Mouse (Mus musculus) CH12.LX (cell line): ENCODE measurements around the gene Atp9a. TPM values are rescaled to one million over a fixed set of nuclear protein-coding genes. Genes with fewer than 3 reads are reported as not detected.

Experiments
- DNase-seq: peaks from one replicate; pipeline ENCODE4 v3.0.0-alpha.2; 2013; ENCODE audit errors: extremely low read depth
- H3K27ac ChIP-seq: 2 replicates; pipeline ENCODE4 v1.5.1; 2012; ENCODE audit warnings: low read depth, mild to moderate bottlenecking, control low read depth, moderate library complexity; ENCODE audit not compliant: insufficient read depth
- H3K27me3 ChIP-seq: replicated peaks from 2 replicates; pipeline ENCODE3; 2012; ENCODE audit warnings: inconsistent platforms
- H3K36me3 ChIP-seq, 2 experiments: replicated peaks in 1 of 2; 2 replicates each; pipeline versions ENCODE3 to v1.6.1; 2012; ENCODE audit warnings: inconsistent platforms in 1 of 2, low read length in 1 of 2, mild to moderate bottlenecking in 1 of 2, mixed read lengths in 1 of 2, moderate library complexity in 1 of 2; ENCODE audit not compliant: control insufficient read depth in 1 of 2, insufficient read depth in 1 of 2
- H3K4me1 ChIP-seq, 2 experiments: 2 replicates each; pipeline ENCODE4 v1.6.1; 2012; ENCODE audit warnings: inconsistent platforms in 1 of 2, moderate library complexity in 1 of 2; ENCODE audit not compliant: insufficient read depth in 2 of 2, control insufficient read depth in 1 of 2
- H3K4me2 ChIP-seq: 2 replicates; pipeline ENCODE4 v1.6.1; 2012; ENCODE audit warnings: low read depth, mild to moderate bottlenecking, control low read depth; ENCODE audit not compliant: poor library complexity, insufficient read depth, severe bottlenecking
- H3K4me3 ChIP-seq, 3 experiments: fragments of 150-350 bp in 1 of 3; sonication (generic) in 1 of 3; replicated peaks in 1 of 3; 2 replicates each; pipeline versions ENCODE3 to v1.5.1; 2011 to 2012; ENCODE audit warnings: low read depth in 2 of 3, low read length in 2 of 3, mild to moderate bottlenecking in 2 of 3, moderate library complexity in 2 of 3, control low read depth in 1 of 3, improper control_type of control experiment in 1 of 3, inconsistent platforms in 1 of 3, mixed read lengths in 1 of 3; ENCODE audit not compliant: poor library complexity in 1 of 3
- H3K79me2 ChIP-seq: replicated peaks from 2 replicates; pipeline ENCODE4 v1.6.1; 2012; ENCODE audit warnings: mild to moderate bottlenecking, moderate library complexity; ENCODE audit not compliant: control insufficient read depth, poor library complexity, insufficient read depth, severe bottlenecking; ENCODE audit errors: extremely low read depth
- H3K9ac ChIP-seq: 2 replicates; pipeline ENCODE4 v1.6.1; 2012; ENCODE audit warnings: low read depth, mild to moderate bottlenecking, control low read depth, moderate library complexity; ENCODE audit not compliant: insufficient read depth
- H3K9me3 ChIP-seq: replicated peaks from 2 replicates; pipeline ENCODE3; 2012; ENCODE audit warnings: low read length, inconsistent platforms, mixed read lengths
- BHLHE40 ChIP-seq: IDR thresholded peaks from 2 replicates; pipeline ENCODE4 v1.6.1; 2011; ENCODE audit warnings: mild to moderate bottlenecking, low read depth, low read length, improper control_type of control experiment
- CHD2 ChIP-seq: IDR thresholded peaks from 2 replicates; pipeline ENCODE4 v1.6.1; 2011; ENCODE audit warnings: low read length, improper control_type of control experiment
- CTCF ChIP-seq, 2 experiments: IDR thresholded peaks in 1 of 2; conservative IDR thresholded peaks in 1 of 2; 2 replicates each; pipeline ENCODE4 v1.5.1; 2011 to 2012; ENCODE audit warnings: low read depth in 2 of 2, low read length in 2 of 2, improper control_type of control experiment in 1 of 2, inconsistent platforms in 1 of 2, mild to moderate bottlenecking in 1 of 2, moderate library complexity in 1 of 2
- ELF1 ChIP-seq: IDR thresholded peaks from 2 replicates; pipeline ENCODE4 v1.6.1; 2014; ENCODE audit warnings: low read depth, mild to moderate bottlenecking, inconsistent platforms, low read length, improper control_type of control experiment
- EP300 ChIP-seq: IDR thresholded peaks from 2 replicates; pipeline ENCODE4 v1.6.1; 2011; ENCODE audit warnings: low read length, improper control_type of control experiment
- GABPA ChIP-seq: IDR thresholded peaks from 2 replicates; pipeline ENCODE4 v1.6.1; 2012; ENCODE audit warnings: low read depth, low read length, improper control_type of control experiment, inconsistent platforms; ENCODE audit not compliant: insufficient replicate concordance
- JUN ChIP-seq: IDR thresholded peaks from 2 replicates; pipeline ENCODE4 v1.6.1; 2011; ENCODE audit warnings: low read depth, mild to moderate bottlenecking, low read length, improper control_type of control experiment, moderate library complexity; ENCODE audit not compliant: insufficient read depth
- KAT2A ChIP-seq: IDR thresholded peaks from 2 replicates; pipeline ENCODE4 v1.6.1; 2012; ENCODE audit warnings: low read length, improper control_type of control experiment, inconsistent platforms; ENCODE audit not compliant: insufficient replicate concordance
- MAFK ChIP-seq: IDR thresholded peaks from 2 replicates; pipeline ENCODE4 v1.6.1; 2011; ENCODE audit warnings: low read length, improper control_type of control experiment; ENCODE audit not compliant: insufficient replicate concordance
- MEF2A ChIP-seq: IDR thresholded peaks from 2 replicates; pipeline ENCODE4 v1.6.1; 2014; ENCODE audit warnings: low read depth, mild to moderate bottlenecking, inconsistent platforms, low read length, improper control_type of control experiment, borderline replicate concordance
- MXI1 ChIP-seq: IDR thresholded peaks from 2 replicates; pipeline ENCODE4 v1.6.1; 2011; ENCODE audit warnings: mild to moderate bottlenecking, low read depth, low read length, improper control_type of control experiment
- MYC ChIP-seq: IDR thresholded peaks from 2 replicates; pipeline ENCODE4 v1.6.1; 2011; ENCODE audit warnings: low read depth, mild to moderate bottlenecking, improper control_type of control experiment, low read length
- POLR2AphosphoS2 ChIP-seq: IDR thresholded peaks from 2 replicates; pipeline ENCODE4 v1.6.1; 2011; ENCODE audit warnings: low read depth, low read length, improper control_type of control experiment
- RAD21 ChIP-seq: IDR thresholded peaks from 2 replicates; pipeline ENCODE4 v1.6.1; 2011; ENCODE audit warnings: low read depth, mild to moderate bottlenecking, low read length, improper control_type of control experiment, moderate library complexity
- RCOR1 ChIP-seq: conservative IDR thresholded peaks from 2 replicates; pipeline ENCODE4 v1.6.1; 2012; ENCODE audit warnings: low read depth, mild to moderate bottlenecking, inconsistent platforms, low read length, improper control_type of control experiment
- SIN3A ChIP-seq: IDR thresholded peaks from 2 replicates; pipeline ENCODE4 v1.6.1; 2012; ENCODE audit warnings: low read length, improper control_type of control experiment, inconsistent platforms
- USF1 ChIP-seq: IDR thresholded peaks from 2 replicates; pipeline ENCODE4 v1.6.1; 2014; ENCODE audit warnings: low read depth, mild to moderate bottlenecking, inconsistent platforms, low read length, improper control_type of control experiment
- USF2 ChIP-seq: conservative IDR thresholded peaks from 2 replicates; pipeline ENCODE4 v1.6.1; 2011; ENCODE audit warnings: low read depth, low read length, improper control_type of control experiment
- ZC3H11A ChIP-seq: IDR thresholded peaks from 2 replicates; pipeline ENCODE4 v1.6.1; 2012; ENCODE audit warnings: low read depth, mild to moderate bottlenecking, inconsistent platforms, low read length, improper control_type of control experiment
- dilution Hi-C: fragments of 300-500 bp; cut with MboI; formaldehyde crosslinking; loops from 2 replicates; pipeline ENCODE4 v1.14.3; 2020; ENCODE audit warnings: low sequenced_read_pairs; ENCODE audit not compliant: extremely low pct_unique_long_range_greater_than_20kb, extremely low pct_ligation_motif_present
- in situ Hi-C: fragments of 300-500 bp; cut with MboI; formaldehyde crosslinking; loops from 3 replicates; pipeline ENCODE4 v1.14.3; 2019; ENCODE audit warnings: low sequenced_read_pairs, low pct_ligation_motif_present, low pct_unique_long_range_greater_than_20kb, mixed read lengths
- polyA plus RNA-seq: library from polyadenylated mRNA; unstranded; fragments of >175 nt; gene quantifications from 2 replicates; pipeline ENCODE4 v1.2.1, GENCODE M21; 2012; ENCODE audit warnings: low read depth; ENCODE audit not compliant: insufficient read length
- total RNA-seq, 2 experiments: library from RNA; depleted of rRNA; stranded (reverse); fragments of 300-350 nt in 1 of 2; fragments of >200 nt in 1 of 2; gene quantifications; 2 replicates each; pipeline ENCODE4 v1.2.3; 2012 to 2014

The Atp9a gene
- total and polyA plus RNA-seq, 3 experiments: 18.9 to 43.7 (median 40.1) TPM

- H3K27ac ChIP-seq: no peak within 1 kb of the TSS
- no peaks in the 10 kb centered on the region for H3K79me2 ChIP-seq
- no peaks in the 10 kb centered on the region for H3K9me3 ChIP-seq
- no peak for DNase-seq
- no peak within 1 kb of the TSS for H3K4me3 ChIP-seq
- H3K9ac ChIP-seq: no peak within 1 kb of the TSS
- H3K4me1 ChIP-seq: peaks cover 2 to 26% of the 10 kb centered on the region in 2 experiments; a peak in 2 of 4 replicates
- H3K36me3 ChIP-seq: no peaks in the 10 kb centered on the region
- H3K27me3 ChIP-seq: no peaks in the 10 kb centered on the region
- H3K4me2 ChIP-seq: no peak within 1 kb of the TSS
- in situ Hi-C loops (no loop called here), dilution Hi-C loops (no loop called here)
- no peak for TF ChIP-seq SIN3A
- TF ChIP-seq ZC3H11A: no peak
- no peak for TF ChIP-seq KAT2A
- no peak for TF ChIP-seq EP300
- TF ChIP-seq MEF2A: no peak
- TF ChIP-seq CTCF (conservative IDR thresholded peaks at IDR 0.05 in 1 of 2, IDR thresholded peaks at IDR 0.05 in 1 of 2; ENCODE audit: low read depth in 2 of 2, low read length in 2 of 2): no peak
- TF ChIP-seq USF1: no peak
- TF ChIP-seq ELF1: no peak
- no peak for TF ChIP-seq RCOR1
- no peak for TF ChIP-seq POLR2AphosphoS2
- TF ChIP-seq MAFK: no peak
- no peak for TF ChIP-seq CHD2
- TF ChIP-seq MYC: no peak
These were observed 140.5 kb downstream of the Atp9a start, which contains the start of gene Nfatc2 for GRCm38 (mm10) chr2:168601491-168602386. TSS of gene Nfatc2 (minus strand) at chr2:168601657.

- in situ Hi-C loops: no loop called here
These were observed 141.3 kb downstream of the Atp9a start for GRCm38 (mm10) chr2:168600750-168601490.

More at GRCm38 (mm10) chr2:168600750-168601490, 141.3 kb downstream of the Atp9a start:
- H3K36me3 ChIP-seq: no peaks in the 10 kb centered on the region
- no peaks in the 10 kb centered on the region for H3K79me2 ChIP-seq
- DNase-seq: no peak
- H3K9me3 ChIP-seq: no peaks in the 10 kb centered on the region
- no peak overlapping the region for H3K4me2 ChIP-seq
- H3K27ac ChIP-seq: no peak overlapping the region
- dilution Hi-C loops: no loop called here
- H3K4me1 ChIP-seq: peaks cover 2 to 24% of the 10 kb centered on the region in 2 experiments; a peak in 2 of 4 replicates
- no peaks in the 10 kb centered on the region for H3K27me3 ChIP-seq
- TF ChIP-seq RAD21 (no peak), JUN (no peak), CTCF (conservative IDR thresholded peaks at IDR 0.05 in 1 of 2, IDR thresholded peaks at IDR 0.05 in 1 of 2; ENCODE audit: low read depth in 2 of 2, low read length in 2 of 2) (no peak), USF2 (no peak), BHLHE40 (no peak), MXI1 (no peak), GABPA (no peak)
- H3K4me3 ChIP-seq: no peak overlapping the region
- no peak overlapping the region for H3K9ac ChIP-seq
